Mouse (Mus musculus) myocyte (in vitro differentiated cells): Measurements from ENCODE around the gene Aktip. TPM values are rescaled to one million over a fixed set of nuclear protein-coding genes. Genes with fewer than 3 reads are reported as not detected.

Experiments
- H3K27me3 ChIP-seq: one replicate; pipeline ENCODE4 v1.6.1; 2011; ENCODE audit not compliant: control insufficient read depth, insufficient read depth, insufficient read length
- H3K36me3 ChIP-seq: one replicate; pipeline ENCODE4 v1.6.1; 2011; ENCODE audit not compliant: control insufficient read depth, insufficient read depth
- H3K4me2 ChIP-seq: one replicate; pipeline ENCODE4 v1.6.1; 2011; ENCODE audit warnings: low read depth, control low read depth
- H3K4me3 ChIP-seq: one replicate; pipeline ENCODE4 v1.5.1; 2011; ENCODE audit warnings: mild to moderate bottlenecking, control low read depth, moderate library complexity
- H3K79me2 ChIP-seq: one replicate; pipeline ENCODE4 v1.6.1; 2011; ENCODE audit not compliant: control insufficient read depth, insufficient read depth
- H3ac ChIP-seq: one replicate; pipeline ENCODE4 v1.6.1; 2011; ENCODE audit not compliant: control insufficient read depth, insufficient read length
- CEBPB ChIP-seq: IDR thresholded peaks from 2 replicates; pipeline ENCODE4 v1.6.1; 2011; ENCODE audit warnings: mild to moderate bottlenecking, moderate library complexity; ENCODE audit not compliant: poor library complexity, insufficient read depth, severe bottlenecking
- E2F4 ChIP-seq: IDR thresholded peaks from one replicate; pipeline ENCODE4 v1.6.1; 2011; ENCODE audit warnings: mild to moderate bottlenecking, control low read depth, moderate library complexity; ENCODE audit not compliant: insufficient read depth
- MAX ChIP-seq: IDR thresholded peaks from one replicate; pipeline ENCODE4 v1.6.1; 2011; ENCODE audit warnings: low read depth, mild to moderate bottlenecking, control low read depth
- MYOD1 ChIP-seq, 3 experiments: IDR thresholded peaks; one replicate each; pipeline ENCODE4 v1.6.1; 2011; ENCODE audit warnings: control low read depth in 2 of 3, low read depth in 2 of 3, mild to moderate bottlenecking in 2 of 3, moderate library complexity in 1 of 3; ENCODE audit not compliant: insufficient read length in 2 of 3, control insufficient read depth in 1 of 3
- MYOG ChIP-seq, 3 experiments: IDR thresholded peaks; one replicate each; pipeline ENCODE4 v1.6.1; 2011; ENCODE audit warnings: control low read depth in 2 of 3, low read depth in 2 of 3, mild to moderate bottlenecking in 2 of 3; ENCODE audit not compliant: insufficient read length in 2 of 3, control insufficient read depth in 1 of 3, insufficient read depth in 1 of 3
- POLR2A ChIP-seq: IDR thresholded peaks from one replicate; pipeline ENCODE4 v1.6.1; 2011; ENCODE audit warnings: low read depth, mild to moderate bottlenecking, control low read depth, moderate library complexity; ENCODE audit not compliant: insufficient read length
- POLR2AphosphoS2 ChIP-seq: IDR thresholded peaks from one replicate; pipeline ENCODE4 v1.6.1; 2011; ENCODE audit warnings: low read depth, control low read depth; ENCODE audit not compliant: insufficient read length
- REST ChIP-seq: IDR thresholded peaks from one replicate; pipeline ENCODE4 v1.6.1; 2011; ENCODE audit warnings: mild to moderate bottlenecking, control low read depth, moderate library complexity; ENCODE audit not compliant: insufficient read depth, insufficient read length
- SRF ChIP-seq: IDR thresholded peaks from one replicate; pipeline ENCODE4 v1.6.1; 2011; ENCODE audit warnings: low read depth; ENCODE audit not compliant: control insufficient read depth, insufficient read length
- TCF12 ChIP-seq: IDR thresholded peaks from one replicate; pipeline ENCODE4 v1.6.1; 2011; ENCODE audit warnings: mild to moderate bottlenecking, control low read depth; ENCODE audit not compliant: poor library complexity, insufficient read depth, severe bottlenecking
- TCF3 ChIP-seq: IDR thresholded peaks from one replicate; pipeline ENCODE4 v1.6.1; 2011; ENCODE audit warnings: low read depth, control low read depth; ENCODE audit not compliant: insufficient read length
- USF1 ChIP-seq: IDR thresholded peaks from one replicate; pipeline ENCODE4 v1.6.1; 2011; ENCODE audit warnings: low read depth, mild to moderate bottlenecking, control low read depth, moderate library complexity
- polyA plus RNA-seq: library from polyadenylated mRNA; unstranded; fragments of >200 nt; fragmentation: generic; extraction: Trizol; gene quantifications from one replicate; pipeline ENCODE4 v1.2.1, GENCODE M21; 2012; ENCODE audit warnings: missing spikeins

The Aktip gene
- polyA plus RNA-seq, 1 experiment: 25.5 TPM

DNA sequence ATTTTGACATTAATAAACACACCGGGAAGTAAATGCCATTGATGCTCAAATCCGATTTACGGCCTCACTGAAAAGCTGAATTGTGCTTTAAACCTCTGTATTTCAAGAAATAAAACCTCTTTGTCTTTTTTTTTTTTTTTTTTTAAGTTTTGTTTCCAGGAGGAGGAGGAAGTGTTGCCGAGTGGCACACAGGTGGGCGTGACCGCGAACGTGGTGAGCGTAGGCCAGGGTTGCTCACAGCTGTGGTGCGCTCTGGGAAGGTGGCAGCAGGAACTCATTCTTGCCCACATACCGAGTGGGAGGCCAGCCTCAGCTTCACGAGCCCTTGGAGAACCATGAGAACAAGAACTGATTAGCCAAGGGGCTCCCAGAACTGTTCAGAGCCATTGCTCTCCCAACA is 13.4 kb downstream of the Aktip start:
- H3K4me2 ChIP-seq: no peak overlapping the region
- H3K36me3 ChIP-seq: no peaks in the 10 kb centered on the region
- no peaks in the 10 kb centered on the region for H3K27me3 ChIP-seq
- H3K79me2 ChIP-seq: no peaks in the 10 kb centered on the region
- peak in 2 of 3 experiments; percentile 53 to 56 for TF ChIP-seq MYOG (IDR thresholded peaks at IDR 0.05; ENCODE audit: control insufficient read depth in 1 of 3, insufficient read depth in 1 of 3, insufficient read length in 2 of 3, low read depth in 2 of 3)
- peak in 1 of 3 experiments; percentile 43 for TF ChIP-seq MYOD1 (IDR thresholded peaks at IDR 0.05; ENCODE audit: control insufficient read depth in 1 of 3, insufficient read length in 2 of 3, low read depth in 2 of 3)
- no peak for TF ChIP-seq POLR2A
- no peak overlapping the region for H3K4me3 ChIP-seq
- no peak overlapping the region for H3ac ChIP-seq

DNA sequence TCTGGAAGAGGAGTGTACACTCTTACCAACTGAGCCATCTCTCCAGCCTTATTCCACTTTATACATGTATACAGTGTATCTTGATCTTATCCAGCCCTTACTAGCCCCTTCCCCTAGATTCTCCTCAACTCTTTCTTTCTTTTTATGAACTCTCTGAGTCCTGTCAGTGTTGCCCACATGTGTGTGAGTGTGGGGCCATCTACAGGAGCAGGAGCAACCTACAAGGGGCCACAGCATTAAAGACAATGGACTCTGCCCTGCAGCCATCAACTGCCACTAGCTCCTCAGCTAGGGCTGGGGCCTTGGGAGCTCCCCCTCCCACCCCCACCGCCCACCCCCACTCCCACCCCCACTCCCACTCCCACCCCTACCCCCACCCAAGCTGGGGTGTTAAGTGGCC is 22.1 kb downstream of the Aktip start:
- TF ChIP-seq POLR2AphosphoS2 (no peak), E2F4 (no peak), TCF3 (no peak), REST (no peak), USF1 (no peak), SRF (no peak), TCF12 (no peak), MAX (no peak), MYOD1 (IDR thresholded peaks at IDR 0.05; ENCODE audit: control insufficient read depth in 1 of 3, insufficient read length in 2 of 3, low read depth in 2 of 3) (no peak), POLR2A (no peak), MYOG (IDR thresholded peaks at IDR 0.05; ENCODE audit: control insufficient read depth in 1 of 3, insufficient read depth in 1 of 3, insufficient read length in 2 of 3, low read depth in 2 of 3) (no peak), CEBPB (no peak)
- H3ac ChIP-seq: no peak overlapping the region
- no peak overlapping the region for H3K4me2 ChIP-seq
- H3K4me3 ChIP-seq: no peak overlapping the region
- H3K36me3 ChIP-seq: no peaks in the 10 kb centered on the region
- H3K79me2 ChIP-seq: no peaks in the 10 kb centered on the region
- no peaks in the 10 kb centered on the region for H3K27me3 ChIP-seq

DNA sequence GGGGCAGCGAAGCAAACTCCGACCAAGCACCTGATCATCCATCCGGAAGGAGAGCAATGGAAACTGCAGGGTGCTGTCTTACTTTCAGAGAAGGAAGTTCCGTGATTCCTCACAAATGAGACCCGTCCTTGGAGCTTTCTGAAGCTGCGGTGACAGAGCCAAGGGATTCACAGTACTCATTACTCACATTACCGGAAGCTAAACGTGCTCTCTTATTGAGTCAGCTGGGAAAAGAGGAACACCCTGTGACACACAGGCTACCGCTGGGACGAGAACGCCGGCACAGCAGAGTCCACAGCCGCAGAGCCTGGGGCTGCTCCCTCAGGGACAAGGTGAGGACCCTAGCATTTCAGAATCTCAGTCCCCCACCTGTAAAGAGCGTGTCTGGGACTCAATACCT is 23.6 kb downstream of the Aktip start:
- H3K79me2 ChIP-seq: no peaks in the 10 kb centered on the region
- H3K36me3 ChIP-seq: no peaks in the 10 kb centered on the region
- no peaks in the 10 kb centered on the region for H3K27me3 ChIP-seq
- no peak overlapping the region for H3K4me2 ChIP-seq
- H3K4me3 ChIP-seq: no peak overlapping the region
- no peak for TF ChIP-seq TCF12
- TF ChIP-seq REST: no peak
- no peak for TF ChIP-seq POLR2A
- TF ChIP-seq E2F4: no peak
- TF ChIP-seq CEBPB: no peak
- no peak for TF ChIP-seq MYOD1 (IDR thresholded peaks at IDR 0.05; ENCODE audit: control insufficient read depth in 1 of 3, insufficient read length in 2 of 3, low read depth in 2 of 3)
- no peak for TF ChIP-seq MYOG (IDR thresholded peaks at IDR 0.05; ENCODE audit: control insufficient read depth in 1 of 3, insufficient read depth in 1 of 3, insufficient read length in 2 of 3, low read depth in 2 of 3)
- TF ChIP-seq MAX: no peak
- TF ChIP-seq SRF: no peak
- no peak for TF ChIP-seq POLR2AphosphoS2
- no peak for TF ChIP-seq USF1
- no peak for TF ChIP-seq TCF3
- no peak overlapping the region for H3ac ChIP-seq

GRCm38 (mm10) chr8:91171605-91172004 is 28.2 kb downstream of the Aktip start:
- H3K4me2 ChIP-seq: no peak overlapping the region
- no peak overlapping the region for H3ac ChIP-seq
- TF ChIP-seq TCF12 (no peak), CEBPB (no peak), POLR2A (no peak)

GRCm38 (mm10) chr8:91170914-91171313 is 28.9 kb downstream of the Aktip start:
- no peaks in the 10 kb centered on the region for H3K79me2 ChIP-seq
- no peak overlapping the region for H3ac ChIP-seq
- H3K4me3 ChIP-seq: no peak overlapping the region
- H3K27me3 ChIP-seq: no peaks in the 10 kb centered on the region
- H3K36me3 ChIP-seq: no peaks in the 10 kb centered on the region
- TF ChIP-seq E2F4 (no peak), REST (no peak), MYOG (IDR thresholded peaks at IDR 0.05; ENCODE audit: control insufficient read depth in 1 of 3, insufficient read depth in 1 of 3, insufficient read length in 2 of 3, low read depth in 2 of 3) (no peak), TCF3 (no peak), CEBPB (no peak), MAX (no peak)
- H3K4me2 ChIP-seq: no peak overlapping the region

More at GRCm38 (mm10) chr8:91171605-91172004, 28.2 kb downstream of the Aktip start:
- H3K79me2 ChIP-seq: no peaks in the 10 kb centered on the region
- H3K4me3 ChIP-seq: no peak overlapping the region
- no peaks in the 10 kb centered on the region for H3K27me3 ChIP-seq
- no peaks in the 10 kb centered on the region for H3K36me3 ChIP-seq
